Mouse (Mus musculus) cerebellum, postnatal 14 days (tissue): ENCODE measurements at regions not wholly inside any gene's neighbourhood (a gene's known extent, or its start where the extent isn't known, plus 50 kb on each side); places are given as distances from the start of the nearest gene placed in this dataset.
A peak's percentile ranks its signal among the peaks of the same experiment; 100 is the strongest.

Source experiments
- DNase-seq, 2 experiments: peaks; one replicate each; pipeline ENCODE4 v3.0.0; 2021; ENCODE audit warnings: mixed read lengths in 2 of 2

DNA sequence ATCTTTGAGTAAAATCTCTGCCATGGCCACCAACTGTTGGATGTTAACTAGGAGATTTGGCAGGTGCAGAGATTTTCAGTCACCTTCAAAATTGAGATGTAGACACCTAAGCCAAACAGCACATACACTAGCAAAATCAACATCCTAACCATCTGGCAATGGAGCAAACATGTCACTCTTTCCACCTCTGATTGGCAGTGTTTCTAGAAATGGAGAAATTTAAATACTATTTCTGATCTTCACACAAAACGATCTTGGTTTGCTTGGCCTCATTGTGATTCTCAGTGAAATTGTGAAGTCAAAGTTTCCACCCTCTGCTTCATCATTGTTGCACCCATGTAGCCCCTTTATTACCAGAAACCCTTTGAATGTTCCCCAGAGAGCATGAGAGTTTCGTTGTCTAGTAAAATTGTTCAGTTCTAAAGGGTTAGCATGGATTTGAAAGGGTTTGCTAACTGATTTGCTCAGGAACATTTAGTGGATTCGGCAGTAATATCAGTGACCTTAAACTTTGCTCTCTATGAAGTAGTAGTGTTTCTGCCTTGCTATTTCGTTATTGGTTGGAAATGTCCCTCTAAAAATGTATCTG lies 854.1 kb downstream of the Stpg2 start:
- no peak for DNase-seq

DNA sequence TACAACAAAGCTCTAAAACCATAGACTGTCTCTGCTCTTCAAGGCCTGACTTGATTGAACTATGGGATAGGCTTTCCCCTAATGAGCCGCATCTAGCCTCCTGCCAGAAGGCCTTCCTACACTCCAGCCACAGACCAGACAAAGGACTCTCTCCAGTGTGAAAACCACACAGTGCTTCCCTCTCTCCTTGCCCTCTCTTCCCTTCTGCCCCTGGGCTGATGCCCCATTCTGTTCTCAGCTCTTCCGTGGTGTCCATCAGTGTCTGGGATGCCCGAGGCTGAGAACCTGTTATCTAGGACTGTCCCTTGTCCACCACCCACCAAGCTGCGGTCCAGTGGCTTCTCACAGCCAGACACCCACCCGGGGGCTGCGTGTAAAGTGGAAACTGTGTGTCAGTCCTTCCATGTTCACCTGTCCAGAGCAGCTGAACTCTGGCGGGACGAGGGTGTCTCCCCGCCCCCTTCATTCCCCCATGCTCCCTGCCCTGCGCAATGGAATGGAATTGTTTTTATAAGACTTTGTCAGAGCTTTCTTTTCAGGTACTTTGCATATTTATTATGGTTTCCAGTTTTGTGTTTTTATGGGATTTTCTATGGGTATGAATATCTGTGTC lies 856.4 kb downstream of the Stpg2 start:
- DNase-seq = no peak

DNA sequence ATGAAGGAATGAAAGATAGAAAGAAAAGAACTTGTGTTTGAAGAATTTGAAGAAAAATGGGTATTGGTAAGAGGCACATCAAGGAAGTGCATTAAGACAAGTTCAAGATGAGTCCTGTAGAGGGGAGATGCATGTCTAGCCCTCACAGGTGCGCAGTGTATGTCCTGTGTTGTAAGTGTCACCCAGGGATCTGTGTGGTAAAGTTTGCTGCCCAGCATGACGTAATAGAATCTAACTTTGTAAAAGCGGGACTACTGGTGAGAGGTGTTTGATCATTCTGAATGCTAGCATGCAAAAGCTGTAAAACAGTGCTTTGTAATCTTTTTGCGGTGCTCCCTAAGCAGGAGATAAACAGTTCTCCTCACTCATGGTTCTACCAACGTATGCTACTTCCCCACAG lies 857.4 kb downstream of the Stpg2 start:
- no peak for DNase-seq

DNA sequence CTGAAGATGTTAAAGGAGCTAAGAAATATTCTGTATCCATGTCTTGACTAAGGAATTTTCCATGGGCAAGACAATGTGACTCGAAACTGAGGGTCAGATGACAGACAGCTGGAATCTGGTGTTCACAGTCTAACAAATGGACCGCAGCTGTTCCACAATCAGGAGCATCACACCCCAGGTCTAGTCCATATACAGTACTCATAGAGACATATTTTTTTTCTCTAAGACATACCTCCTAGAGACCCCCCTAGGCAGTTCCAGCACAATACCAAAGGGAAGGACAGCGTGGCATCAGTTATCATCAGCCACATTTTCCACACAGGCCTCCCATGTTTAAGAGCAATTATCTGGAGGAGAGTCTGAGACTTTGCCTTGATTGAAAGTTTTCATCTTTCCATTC lies 878.8 kb downstream of the Stpg2 start:
- no peak for DNase-seq

DNA sequence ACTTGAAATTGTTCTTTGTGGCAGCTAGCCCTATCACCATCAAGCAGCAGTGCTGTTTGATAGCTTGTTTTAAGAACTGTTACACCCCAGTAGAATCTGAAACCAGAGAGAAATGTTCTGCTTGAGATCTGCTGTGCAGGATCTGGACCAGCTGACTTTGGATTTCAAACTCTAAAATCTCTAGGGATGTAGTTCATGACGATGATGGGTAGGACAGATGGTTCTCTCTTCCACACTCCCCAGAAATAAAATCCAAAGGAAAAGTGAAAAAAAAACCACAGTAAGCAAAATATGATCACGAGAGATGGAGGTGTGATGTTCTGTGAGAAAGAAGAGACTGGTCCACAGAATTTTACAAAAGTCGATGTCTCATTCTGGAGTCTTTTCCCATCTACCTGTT lies 879.9 kb downstream of the Stpg2 start:
- no peak for DNase-seq

DNA sequence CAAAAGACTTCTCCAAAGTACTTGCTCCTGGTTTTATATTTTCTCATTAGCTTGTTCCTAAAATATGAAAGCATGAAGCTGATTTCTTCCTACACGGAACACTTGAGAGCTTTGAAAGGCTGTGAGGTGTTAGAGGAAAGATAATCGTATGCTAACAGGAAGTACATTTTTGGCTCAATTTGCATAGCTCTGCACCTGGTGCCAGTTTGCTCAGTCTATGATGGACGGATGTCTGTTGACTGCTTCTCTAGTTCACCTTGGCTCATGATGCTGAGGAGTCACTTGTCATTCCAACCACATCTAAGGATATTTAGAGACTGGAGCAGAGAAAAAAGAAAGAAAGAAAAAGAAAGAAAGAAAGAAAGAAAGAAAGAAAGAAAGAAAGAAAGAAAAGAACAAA lies 882.5 kb downstream of the Stpg2 start:
- DNase-seq = no peak

DNA sequence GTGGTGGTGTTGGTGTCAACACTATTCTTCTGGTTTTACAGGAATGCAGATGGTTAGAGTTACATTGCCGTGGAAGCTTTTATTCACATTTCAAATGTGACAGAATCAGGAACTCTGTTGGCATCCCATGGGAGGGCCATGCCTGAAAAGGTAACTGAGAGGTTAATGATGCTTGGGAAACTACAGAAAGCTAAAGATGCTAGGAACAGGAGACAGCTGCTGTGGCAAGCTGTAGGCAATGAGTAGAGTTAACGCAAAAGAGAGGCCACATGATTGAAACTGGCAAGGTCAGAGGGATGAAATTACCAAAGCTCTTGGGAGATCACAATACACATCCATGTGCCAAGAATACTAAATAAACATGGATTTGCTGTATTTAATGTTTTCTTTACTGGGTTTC lies 886.4 kb downstream of the Stpg2 start:
- DNase-seq = no peak

DNA sequence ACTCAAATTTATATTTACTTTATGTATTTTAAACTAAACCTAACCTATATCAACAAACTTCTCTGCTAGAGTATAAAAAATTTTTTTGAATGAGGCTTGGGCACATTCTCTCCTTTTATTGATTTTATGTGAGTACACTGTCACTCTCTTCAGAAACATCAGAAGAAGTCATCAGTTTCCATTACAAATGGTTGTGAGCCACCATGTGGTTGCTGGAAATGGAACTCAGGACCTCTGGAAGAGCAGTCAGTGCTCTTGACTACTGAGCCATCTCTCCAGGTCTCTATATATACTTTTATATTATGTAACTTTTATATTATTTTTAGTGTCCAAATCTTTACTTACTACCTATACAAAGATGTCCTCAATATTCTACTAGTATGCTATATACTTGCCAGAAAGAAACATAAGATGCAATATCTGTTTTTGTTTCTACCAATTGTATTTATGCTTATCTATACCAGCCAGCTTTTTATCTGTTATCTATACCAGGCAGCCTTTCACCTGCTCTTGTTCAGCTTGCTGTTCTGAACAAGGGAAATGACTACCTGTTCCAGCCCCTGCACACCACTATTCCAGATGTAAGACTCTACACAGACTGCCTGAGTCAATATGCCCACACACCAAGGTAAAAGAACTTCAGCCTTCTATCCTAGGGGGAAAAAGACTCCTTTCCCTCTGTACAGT lies 891.5 kb downstream of the Stpg2 start:
- DNase-seq = no peak

DNA sequence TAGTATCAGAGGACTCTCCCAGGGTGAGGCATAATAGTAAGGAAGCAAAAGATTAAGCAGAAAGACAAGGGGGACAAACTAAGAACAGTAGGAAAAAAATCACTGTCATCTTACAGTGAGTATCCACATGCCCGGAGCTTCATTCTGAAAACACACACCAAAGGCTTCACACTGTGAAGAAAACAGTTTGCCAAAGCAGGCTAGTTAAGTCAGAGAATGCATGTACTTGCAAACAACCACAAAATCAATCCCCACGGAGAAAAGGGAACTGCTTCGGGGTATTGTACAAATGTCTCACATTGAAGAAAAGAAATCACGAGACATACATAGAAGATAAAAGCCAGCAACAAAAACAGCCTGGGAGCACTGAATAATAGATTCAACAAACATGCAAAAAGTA lies 903.9 kb downstream of the Stpg2 start:
- peak; percentile 33 to 61 for DNase-seq

DNA sequence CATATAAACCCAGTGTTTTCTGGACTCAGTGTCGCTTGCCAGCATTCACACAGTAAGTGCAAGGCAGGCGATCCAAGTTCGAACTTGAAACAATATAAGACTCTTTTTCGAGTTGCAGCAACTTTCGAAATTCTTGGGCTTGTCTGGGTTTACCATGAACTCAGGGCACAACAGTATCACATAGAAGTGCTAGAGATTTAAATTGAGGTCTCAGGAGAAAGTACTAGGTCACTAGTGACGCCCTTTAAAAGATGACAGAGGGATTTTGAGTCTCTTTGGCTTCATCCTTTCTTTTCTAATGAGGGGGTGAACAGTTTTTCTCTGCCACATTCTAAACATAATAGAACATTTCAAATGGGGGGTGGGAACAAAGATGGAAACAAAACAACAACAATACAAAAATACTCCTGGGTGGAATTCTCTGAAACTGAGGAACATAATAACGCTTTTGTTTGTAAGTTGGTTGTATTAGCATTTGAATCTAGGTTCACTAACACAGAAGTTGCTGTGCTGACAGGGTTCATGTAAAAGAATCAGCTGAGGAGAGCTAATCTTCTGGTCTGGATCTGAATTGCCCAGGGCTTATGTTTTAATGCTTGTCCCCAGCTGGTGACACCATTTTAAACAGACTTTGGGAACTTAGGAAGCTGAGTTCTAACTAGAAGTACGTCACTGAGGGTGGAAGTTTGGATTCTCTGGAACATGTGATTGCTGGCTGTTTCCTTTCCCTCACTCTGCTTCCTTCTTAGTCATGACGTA lies 906.1 kb downstream of the Stpg2 start:
- no peak for DNase-seq

DNA sequence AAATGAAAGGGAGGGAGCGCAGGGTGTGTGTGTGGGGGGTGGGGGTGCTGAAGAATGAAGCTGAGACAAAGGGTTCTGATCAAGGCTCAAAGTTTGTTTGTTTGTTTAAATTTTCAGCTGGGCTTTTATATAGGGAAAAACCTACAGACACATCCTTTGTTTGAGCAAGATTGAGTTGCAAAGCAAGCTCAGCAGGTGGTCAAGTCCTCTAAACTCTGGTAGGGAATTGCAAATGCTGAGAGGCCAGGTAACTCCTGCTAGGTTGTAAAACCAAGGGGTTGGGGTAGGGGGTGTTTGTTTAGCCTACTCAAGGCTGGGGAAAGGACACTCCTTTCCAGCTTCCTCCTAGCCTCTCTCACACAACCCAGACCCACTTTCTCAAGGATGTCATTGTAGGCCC lies 909.6 kb downstream of the Stpg2 start:
- DNase-seq = no peak

DNA sequence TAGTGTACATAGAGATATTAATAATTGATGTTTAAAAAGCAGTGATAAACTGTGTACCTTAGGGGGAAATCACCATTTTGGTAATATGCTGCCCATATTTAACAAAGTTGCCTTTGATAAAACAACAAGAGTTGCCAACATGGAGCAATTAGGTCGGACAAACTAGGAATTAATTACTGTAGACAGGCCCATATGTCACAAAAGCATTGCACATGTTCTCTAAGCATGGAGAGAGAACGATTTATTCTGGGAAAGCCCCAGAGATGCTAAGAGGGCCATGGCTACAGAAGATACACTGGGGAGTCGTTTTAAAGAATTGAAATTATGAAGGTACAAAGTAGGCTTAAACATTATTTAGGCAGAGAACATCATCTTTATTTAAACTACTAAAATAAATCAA lies 921.8 kb downstream of the Stpg2 start:
- peak in 1 of 2 experiments; percentile 45 for DNase-seq

DNA sequence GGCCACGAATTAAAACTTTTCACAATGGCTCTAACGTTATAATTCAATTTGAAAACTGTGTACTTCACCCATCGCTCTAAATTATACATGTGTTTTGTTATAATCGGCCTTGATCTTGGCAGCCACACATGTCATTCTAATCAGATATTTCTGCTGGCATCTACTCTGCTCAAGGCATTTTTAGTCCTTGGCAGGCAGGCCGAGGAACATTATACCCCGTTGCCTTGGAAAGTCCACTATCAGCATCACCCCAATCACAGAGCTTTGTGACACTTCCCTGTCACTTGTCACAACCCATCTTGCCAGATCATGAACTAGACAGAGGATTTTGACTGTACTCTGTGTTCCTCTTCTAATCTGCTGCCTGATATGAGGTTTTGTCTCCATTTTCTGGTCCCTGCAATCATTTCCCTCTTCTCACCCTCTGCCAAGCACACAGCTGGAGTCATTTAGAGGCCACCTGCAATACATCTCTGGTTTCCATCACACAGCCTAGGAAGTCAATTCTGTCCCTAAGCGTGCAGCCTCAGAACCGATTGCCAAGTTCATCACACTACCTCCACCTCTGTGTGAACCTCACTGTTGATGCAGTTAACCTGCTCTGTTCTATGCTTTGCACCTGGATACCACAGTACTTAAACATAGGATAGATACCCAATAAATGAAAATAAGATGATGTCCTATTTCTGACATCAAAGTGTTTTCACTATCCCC lies 923.7 kb downstream of the Stpg2 start:
- peak; percentile 49 to 73 for DNase-seq

DNA sequence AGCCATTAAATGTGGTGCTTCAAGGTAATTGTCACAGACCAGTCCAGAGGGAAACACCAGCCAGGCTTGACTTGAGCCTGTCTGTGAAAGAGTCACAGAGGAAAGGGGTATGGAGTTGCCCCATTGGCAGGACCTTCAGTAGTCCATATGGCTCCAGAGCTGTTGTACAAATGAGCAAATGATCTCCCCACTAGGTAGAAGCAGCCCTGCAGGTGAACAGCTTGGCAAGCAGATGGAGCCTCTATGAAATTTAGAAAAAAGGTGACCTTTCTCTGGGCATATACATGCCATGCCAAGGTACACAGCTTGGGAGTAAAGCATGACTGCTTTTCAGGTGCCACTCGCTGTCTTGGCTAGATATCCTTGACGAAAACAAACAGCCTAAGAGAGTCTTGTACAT lies 938.4 kb downstream of the Stpg2 start:
- peak; percentile 84 to 92 for DNase-seq

DNA sequence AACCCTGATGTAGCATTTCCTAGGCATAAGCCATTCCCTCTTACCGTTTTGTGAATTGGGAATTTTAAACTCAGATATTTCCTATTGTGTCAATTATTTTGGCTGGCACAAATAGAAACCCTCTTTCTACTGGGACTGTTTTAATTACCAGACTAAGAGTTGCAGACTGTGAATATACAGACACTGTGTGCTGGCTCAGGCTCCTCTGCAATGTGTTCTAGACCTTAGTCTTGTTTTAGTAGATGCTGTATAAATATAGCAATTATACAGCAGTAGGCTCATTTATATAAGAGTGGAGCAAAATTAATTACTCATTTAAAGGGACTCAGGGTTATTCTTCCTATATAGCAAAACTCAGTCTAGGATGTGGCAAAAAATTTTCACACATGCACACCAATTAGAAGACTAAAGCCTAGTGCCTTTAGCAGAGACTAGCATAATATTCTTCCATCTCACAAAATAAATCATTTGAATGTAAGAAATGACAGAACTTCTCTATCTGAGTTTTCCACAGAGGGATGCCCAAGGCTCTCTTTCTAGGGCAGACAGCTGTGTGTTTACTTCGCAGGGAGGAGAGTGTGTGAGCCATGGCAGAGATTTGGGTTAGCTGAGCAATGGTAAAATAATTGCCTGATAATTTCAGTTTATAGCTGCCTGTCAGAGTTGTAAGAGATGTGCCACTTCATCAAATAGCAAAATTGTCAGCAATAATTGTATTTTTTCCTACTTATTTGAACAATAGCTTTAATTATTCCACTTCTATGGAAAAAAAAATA lies 941.9 kb downstream of the Stpg2 start:
- no peak for DNase-seq

DNA sequence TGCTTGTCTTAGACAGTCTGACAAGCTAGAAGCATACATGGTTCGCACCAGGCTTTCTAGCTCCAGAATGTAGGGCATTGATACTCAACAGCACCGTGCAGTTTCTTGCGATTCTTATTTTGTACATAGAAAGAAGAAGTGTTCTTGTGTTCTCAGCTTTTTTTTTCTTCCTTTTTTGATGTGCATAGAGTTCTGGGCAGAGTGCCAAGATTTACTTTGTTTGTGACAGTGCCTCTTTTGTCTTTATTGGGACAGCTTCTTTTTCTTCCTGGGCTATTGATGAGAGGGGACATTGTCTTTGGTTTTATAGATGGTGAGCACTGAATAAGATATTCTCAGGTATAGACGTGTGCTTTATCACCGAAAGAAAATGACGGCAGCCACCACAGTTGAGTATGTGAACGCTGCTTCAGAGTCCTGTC lies 945.0 kb downstream of the Stpg2 start:
- DNase-seq = no peak

DNA sequence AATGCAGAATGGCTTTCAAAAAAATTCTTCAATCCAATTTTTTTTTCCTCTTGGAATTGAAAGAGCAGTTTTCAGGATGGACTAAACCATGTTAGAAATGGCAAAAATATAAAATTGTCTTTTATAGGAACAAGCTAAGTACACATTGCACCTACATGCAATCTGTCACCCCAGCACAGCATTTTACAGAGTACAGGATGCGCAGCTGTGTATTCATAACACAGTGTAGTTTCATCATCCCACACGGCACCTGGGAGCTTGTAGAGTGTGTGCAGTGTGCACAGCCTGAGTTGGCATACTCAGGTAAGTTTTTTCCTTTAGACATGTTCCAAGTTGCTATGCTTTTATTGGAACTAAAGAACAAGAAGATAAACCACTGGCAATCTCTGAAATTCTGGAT lies 974.0 kb downstream of the Stpg2 start:
- no peak for DNase-seq

DNA sequence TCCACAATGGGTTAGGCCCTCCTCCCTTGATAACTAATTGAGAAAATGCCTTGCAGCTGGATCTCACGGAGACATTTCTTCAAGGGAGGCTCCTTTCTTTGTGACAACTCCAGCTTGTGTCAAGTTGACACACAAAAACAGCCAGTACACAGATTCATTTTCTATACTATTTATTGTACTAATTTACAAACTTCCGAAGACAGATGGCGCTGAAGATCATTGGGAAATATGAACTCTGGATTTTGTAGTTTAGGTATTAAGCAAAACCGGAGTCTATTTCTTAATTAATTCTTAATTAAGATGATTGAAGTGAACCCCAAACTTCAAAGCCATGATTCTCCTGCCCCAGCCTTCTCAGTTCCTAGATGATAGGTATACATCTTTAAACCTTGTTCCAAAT lies 977.2 kb downstream of the Stpg2 start:
- peak; percentile 10 to 20 for DNase-seq

DNA sequence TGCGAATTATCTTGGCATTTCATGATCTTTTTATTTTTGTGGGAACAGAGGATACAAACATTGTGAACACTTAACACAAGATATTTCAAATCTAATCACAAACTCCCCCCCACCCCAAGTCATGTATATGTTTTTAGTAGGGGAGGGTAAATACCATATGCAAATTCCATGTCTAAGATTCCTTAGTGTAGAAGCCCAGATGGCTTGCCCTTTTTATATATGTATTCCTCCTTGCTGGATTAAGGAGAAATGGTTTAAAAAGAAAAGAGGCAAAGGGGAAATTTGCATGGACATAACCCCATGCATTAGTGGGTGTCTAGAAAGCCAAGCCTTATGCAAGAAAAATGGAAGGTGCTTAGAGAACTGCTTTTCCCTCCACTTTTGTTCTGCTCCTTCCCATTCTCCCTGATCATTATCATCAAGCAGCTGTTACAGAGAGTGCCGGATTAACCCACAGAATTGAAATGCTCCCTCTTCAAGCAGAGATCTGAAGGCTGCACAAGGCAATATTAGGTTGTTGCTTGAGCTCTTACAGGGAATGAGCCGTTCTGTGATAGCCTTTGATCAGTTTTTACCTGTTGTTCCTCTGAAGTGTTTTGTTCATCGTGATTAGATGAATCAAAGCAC lies 979.5 kb downstream of the Stpg2 start:
- no peak for DNase-seq

DNA sequence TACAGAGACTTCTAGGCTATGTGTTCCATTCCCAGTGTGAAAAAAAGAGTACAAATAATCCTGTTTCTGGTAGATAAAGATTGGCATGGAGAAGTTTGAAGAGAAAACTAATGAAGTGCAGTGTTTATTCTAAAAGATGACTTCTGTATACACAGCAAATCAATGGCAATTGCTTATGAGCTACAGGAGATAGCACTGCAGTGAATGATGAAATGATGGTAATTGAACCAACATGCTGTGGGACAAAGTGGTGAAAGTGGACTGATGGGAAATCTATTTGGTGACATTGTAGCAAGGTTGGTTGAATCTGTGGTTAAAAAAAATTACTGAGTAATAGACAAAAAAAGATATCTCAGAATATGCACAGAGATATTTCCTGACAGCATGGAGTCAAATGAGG lies 1000.4 kb downstream of the Stpg2 start:
- DNase-seq = no peak

DNA sequence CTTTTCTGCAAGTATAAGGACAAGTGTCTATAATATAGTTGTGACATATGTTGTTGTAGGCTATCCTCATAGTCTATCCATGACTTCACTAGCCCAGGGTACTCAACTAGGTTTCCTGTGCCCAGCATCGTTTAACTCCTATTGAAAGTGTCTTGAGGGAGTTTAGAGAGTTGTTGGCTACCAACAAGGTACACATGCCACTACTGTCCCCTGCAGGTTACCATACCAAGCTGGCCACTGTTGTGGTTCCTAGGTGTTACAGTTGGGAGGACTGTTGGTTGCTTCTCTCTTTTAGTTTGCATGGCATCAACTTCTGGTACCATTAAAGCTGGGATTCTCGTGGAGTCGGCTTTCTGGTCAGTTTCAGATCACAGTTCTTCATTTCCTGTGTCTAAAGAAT lies 990.7 kb downstream of the Pdha2 start:
- no peak for DNase-seq

DNA sequence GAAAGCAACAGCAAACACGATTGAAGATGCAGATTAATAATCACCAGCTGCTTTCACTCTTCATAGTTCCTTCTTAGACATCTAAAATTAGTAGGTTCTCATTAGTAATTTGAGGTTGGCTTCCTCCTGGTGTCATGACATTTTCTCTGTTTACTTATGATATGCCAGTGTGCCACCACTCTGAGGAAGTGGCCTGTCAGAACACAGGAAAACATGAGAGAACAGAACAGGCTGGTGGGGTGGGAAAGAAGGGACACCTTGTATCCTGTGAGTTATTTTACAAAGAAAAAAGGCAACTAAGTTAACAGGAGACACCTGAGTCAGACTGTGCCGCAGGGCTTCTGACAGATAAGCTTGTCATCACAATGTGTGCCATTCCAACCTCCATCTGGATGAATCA lies 981.4 kb downstream of the Pdha2 start:
- DNase-seq = no peak
